Mouse (Mus musculus): ENCODE results near the gene Chrnd. TPM values are rescaled to one million over a fixed set of nuclear protein-coding genes. Genes with fewer than 3 reads are reported as not detected.
A peak's percentile ranks its signal among the peaks of the same experiment; 100 is the strongest.

Chrnd gene
- polyA plus RNA-seq, 1 experiment from 2014 or later = not detected

- no peak for ATAC-seq
- Histone ChIP-seq H3K9me3 (ENCODE audit: control insufficient read depth) (no peaks in the 10 kb centered on the region), H3K27me3 (replicated peaks; ENCODE audit: control insufficient read depth, insufficient read depth, low read length) (no peaks in the 10 kb centered on the region), H3K27ac (ENCODE audit: low read depth, low read length) (no peak overlapping the region), H3K36me3 (ENCODE audit: control insufficient read depth, insufficient read depth) (peaks cover 76% of the 10 kb centered on the region), H3K9ac (ENCODE audit: low read depth, low read length) (no peak overlapping the region), H3K4me2 (replicated peaks; ENCODE audit: low read depth) (no peak overlapping the region), H3K4me3 (ENCODE audit: low read depth, low read length) (no peak overlapping the region), H3K4me1 (replicated peaks; ENCODE audit: control insufficient read depth, insufficient read depth, low read length) (no peaks in the 10 kb centered on the region)
- no peak for TF ChIP-seq CTCF (IDR thresholded peaks at IDR 0.05; ENCODE audit: low read depth)
- 81% methylated on average over 7 of the region's 7 CpGs for WGBS
Observed at GRCm38 (mm10) chr1:87232197-87232596, 41.8 kb downstream of the Chrnd start.

- 45% methylated on average over 8 of the region's 8 CpGs for WGBS
- TF ChIP-seq CTCF (IDR thresholded peaks at IDR 0.05; ENCODE audit: low read depth) = no peak
- ATAC-seq = no peak
- Histone ChIP-seq H3K27me3 (replicated peaks; ENCODE audit: control insufficient read depth, insufficient read depth, low read length) (no peaks in the 10 kb centered on the region), H3K27ac (ENCODE audit: low read depth, low read length) (no peak overlapping the region), H3K9me3 (ENCODE audit: control insufficient read depth) (no peaks in the 10 kb centered on the region), H3K4me1 (replicated peaks; ENCODE audit: control insufficient read depth, insufficient read depth, low read length) (no peaks in the 10 kb centered on the region), H3K4me2 (replicated peaks; ENCODE audit: low read depth) (no peak overlapping the region), H3K9ac (ENCODE audit: low read depth, low read length) (no peak overlapping the region), H3K36me3 (ENCODE audit: control insufficient read depth, insufficient read depth) (peaks cover 32% of the 10 kb centered on the region), H3K4me3 (ENCODE audit: low read depth, low read length) (no peak overlapping the region)
Observed at GRCm38 (mm10) chr1:87239056-87239455, 48.6 kb downstream of the Chrnd start.

- Histone ChIP-seq H3K4me3 (ENCODE audit: low read depth, low read length) (no peak overlapping the region), H3K4me1 (replicated peaks; ENCODE audit: control insufficient read depth, insufficient read depth, low read length) (no peaks in the 10 kb centered on the region), H3K9me3 (ENCODE audit: control insufficient read depth) (no peaks in the 10 kb centered on the region), H3K27me3 (replicated peaks; ENCODE audit: control insufficient read depth, insufficient read depth, low read length) (no peaks in the 10 kb centered on the region), H3K27ac (ENCODE audit: low read depth, low read length) (no peak overlapping the region), H3K9ac (ENCODE audit: low read depth, low read length) (no peak overlapping the region), H3K4me2 (replicated peaks; ENCODE audit: low read depth) (no peak overlapping the region), H3K36me3 (ENCODE audit: control insufficient read depth, insufficient read depth) (peaks cover 11% of the 10 kb centered on the region; the same call in 1 of the 2 replicates)
- 91% methylated on average over 8 of the region's 8 CpGs for WGBS
- no peak for ATAC-seq
- no peak for TF ChIP-seq CTCF (IDR thresholded peaks at IDR 0.05; ENCODE audit: low read depth)
Observed at GRCm38 (mm10) chr1:87243021-87243420, 52.6 kb downstream of the Chrnd start.

- Histone ChIP-seq H3K4me3 (ENCODE audit: low read depth, low read length) (no peak overlapping the region), H3K4me1 (replicated peaks; ENCODE audit: control insufficient read depth, insufficient read depth, low read length) (no peaks in the 10 kb centered on the region), H3K9ac (ENCODE audit: low read depth, low read length) (no peak overlapping the region), H3K27ac (ENCODE audit: low read depth, low read length) (no peak overlapping the region), H3K4me2 (replicated peaks; ENCODE audit: low read depth) (no peak overlapping the region), H3K36me3 (ENCODE audit: control insufficient read depth, insufficient read depth) (no peaks in the 10 kb centered on the region), H3K27me3 (replicated peaks; ENCODE audit: control insufficient read depth, insufficient read depth, low read length) (no peaks in the 10 kb centered on the region), H3K9me3 (ENCODE audit: control insufficient read depth) (no peaks in the 10 kb centered on the region)
- no peak for TF ChIP-seq CTCF (IDR thresholded peaks at IDR 0.05; ENCODE audit: low read depth)
- ATAC-seq = no peak
- WGBS = 29% methylated on average over 1 of the region's 1 CpGs
Observed at GRCm38 (mm10) chr1:87245430-87245829, 55.0 kb downstream of the Chrnd start.

- Histone ChIP-seq H3K27me3 (replicated peaks; ENCODE audit: control insufficient read depth, insufficient read depth, low read length) (no peaks in the 10 kb centered on the region), H3K4me2 (replicated peaks; ENCODE audit: low read depth) (peak overlapping the region; percentile 37), H3K9me3 (ENCODE audit: control insufficient read depth) (no peaks in the 10 kb centered on the region), H3K27ac (ENCODE audit: low read depth, low read length) (no peak overlapping the region), H3K9ac (ENCODE audit: low read depth, low read length) (no peak overlapping the region), H3K4me1 (replicated peaks; ENCODE audit: control insufficient read depth, insufficient read depth, low read length) (no peaks in the 10 kb centered on the region), H3K36me3 (ENCODE audit: control insufficient read depth, insufficient read depth) (no peaks in the 10 kb centered on the region), H3K4me3 (ENCODE audit: low read depth, low read length) (no peak overlapping the region)
- ATAC-seq = peak; percentile 56; the same call in 1 of the 2 replicates
- peak; percentile 92 for TF ChIP-seq CTCF (IDR thresholded peaks at IDR 0.05; ENCODE audit: low read depth)
- 26% methylated on average over 22 of the region's 22 CpGs for WGBS
Observed at GRCm38 (mm10) chr1:87245929-87246815, 55.8 kb downstream of the Chrnd start.

Other genes starting within 250 kb of the Chrnd start
- gene Alppl2, start 100.7 kb upstream of the Chrnd start, polyA plus RNA-seq (2015; fragmentation: Nextera tagmentation; extraction: Ambion mirVana) = not detected in 2 replicates
- 1,275 and 1,389 TPM in 2 replicates for gene Alpi, start 89.0 kb upstream of the Chrnd start, polyA plus RNA-seq (2015; fragmentation: Nextera tagmentation; extraction: Ambion mirVana)
- 2.7 and 3.6 TPM in 2 replicates for gene Akp3, start 65.6 kb upstream of the Chrnd start, polyA plus RNA-seq (2015; fragmentation: Nextera tagmentation; extraction: Ambion mirVana)
- gene Ecel1, start 34.1 kb upstream of the Chrnd start, polyA plus RNA-seq (2015; fragmentation: Nextera tagmentation; extraction: Ambion mirVana) = 0.64 and 0.67 TPM in 2 replicates
- not detected in 2 replicates for gene Prss56, start 7.3 kb upstream of the Chrnd start, polyA plus RNA-seq (2015; fragmentation: Nextera tagmentation; extraction: Ambion mirVana)
- not detected in 2 replicates for gene Chrng, start 14.1 kb downstream of the Chrnd start, polyA plus RNA-seq (2015; fragmentation: Nextera tagmentation; extraction: Ambion mirVana)
- 175 and 179 TPM in 2 replicates for gene Eif4e2, start 23.3 kb downstream of the Chrnd start, polyA plus RNA-seq (2015; fragmentation: Nextera tagmentation; extraction: Ambion mirVana)
- 2.1 and 3.0 TPM in 2 replicates for gene Efhd1, start 73.8 kb downstream of the Chrnd start, polyA plus RNA-seq (2015; fragmentation: Nextera tagmentation; extraction: Ambion mirVana)
- 21.0 and 21.4 TPM in 2 replicates for gene Gigyf2, start 136.4 kb downstream of the Chrnd start, polyA plus RNA-seq (2015; fragmentation: Nextera tagmentation; extraction: Ambion mirVana)
- 0.70 and 0.82 TPM in 2 replicates for gene Kcnj13, start 204.1 kb downstream of the Chrnd start, polyA plus RNA-seq (2015; fragmentation: Nextera tagmentation; extraction: Ambion mirVana)